Mouse (Mus musculus) embryo, embryonic 11 days (tissue): ENCODE data around the gene Msi2.

ENCODE experiments used
- DNase-seq: peaks from one replicate; pipeline ENCODE4 v3.0.0-alpha.2; 2015

Gene Msi2

DNA sequence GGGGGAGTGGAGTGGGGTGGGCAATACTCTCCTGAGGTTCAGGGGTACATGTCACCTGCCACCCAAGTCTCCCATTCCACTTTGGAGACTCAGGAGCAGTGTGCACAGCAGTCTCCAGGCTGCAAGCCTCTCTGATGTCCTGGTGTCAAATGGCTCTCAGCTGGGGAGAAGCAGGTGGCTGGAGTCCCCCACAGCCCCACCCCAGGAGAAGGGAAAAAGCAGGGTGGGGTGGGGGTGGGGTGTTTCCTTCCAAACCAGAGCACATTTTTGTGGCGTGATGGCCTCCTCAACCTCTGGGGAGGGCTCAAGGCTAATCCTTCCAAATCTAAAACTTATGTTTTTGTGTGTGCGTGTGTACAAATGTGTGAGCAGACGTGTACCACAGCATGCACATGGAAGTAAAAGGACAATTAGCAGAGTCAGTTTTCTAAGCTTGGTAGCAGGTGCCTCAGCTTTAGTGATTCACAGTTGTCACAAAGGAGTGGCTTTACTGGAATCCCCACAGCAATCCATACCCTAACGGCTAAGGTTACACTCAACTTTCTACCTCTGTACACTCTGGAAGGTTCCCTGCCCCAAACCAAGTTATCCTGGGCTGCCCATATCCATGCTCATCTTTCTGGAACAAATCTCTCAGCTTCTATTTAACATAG is 161.1 kb downstream of the Msi2 start:
- no peak for DNase-seq

DNA sequence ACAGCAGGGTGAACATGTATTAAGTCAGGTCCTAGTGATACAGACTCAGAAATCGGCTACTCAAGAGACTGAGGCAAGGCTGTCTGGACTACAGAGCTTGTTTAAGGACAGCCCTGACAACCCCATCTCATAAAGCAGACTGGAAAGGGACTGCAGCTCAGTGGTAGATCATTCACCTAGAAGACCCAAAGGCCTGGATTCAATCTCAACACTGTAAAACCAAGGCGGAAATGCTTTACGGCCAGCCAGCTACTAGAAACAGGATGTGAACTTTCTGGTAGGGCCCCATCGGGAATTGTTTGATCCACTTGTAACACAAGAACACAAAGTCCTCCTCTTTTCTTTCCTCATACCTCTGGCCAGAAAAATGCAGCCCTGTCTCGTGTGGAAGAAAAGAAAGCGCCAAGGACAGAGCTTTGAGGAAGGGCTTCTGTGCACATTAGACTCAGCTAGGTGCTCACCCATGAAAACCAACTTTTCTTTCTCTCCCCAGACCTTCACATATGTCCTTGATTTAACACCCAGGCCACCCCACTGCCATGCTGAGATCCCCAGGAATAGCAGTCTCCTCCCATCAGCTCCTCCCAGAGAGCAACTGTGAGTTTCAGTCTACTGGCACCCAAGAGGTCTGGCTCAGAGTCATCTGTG is 162.3 kb downstream of the Msi2 start:
- DNase-seq, result peak; percentile 78

DNA sequence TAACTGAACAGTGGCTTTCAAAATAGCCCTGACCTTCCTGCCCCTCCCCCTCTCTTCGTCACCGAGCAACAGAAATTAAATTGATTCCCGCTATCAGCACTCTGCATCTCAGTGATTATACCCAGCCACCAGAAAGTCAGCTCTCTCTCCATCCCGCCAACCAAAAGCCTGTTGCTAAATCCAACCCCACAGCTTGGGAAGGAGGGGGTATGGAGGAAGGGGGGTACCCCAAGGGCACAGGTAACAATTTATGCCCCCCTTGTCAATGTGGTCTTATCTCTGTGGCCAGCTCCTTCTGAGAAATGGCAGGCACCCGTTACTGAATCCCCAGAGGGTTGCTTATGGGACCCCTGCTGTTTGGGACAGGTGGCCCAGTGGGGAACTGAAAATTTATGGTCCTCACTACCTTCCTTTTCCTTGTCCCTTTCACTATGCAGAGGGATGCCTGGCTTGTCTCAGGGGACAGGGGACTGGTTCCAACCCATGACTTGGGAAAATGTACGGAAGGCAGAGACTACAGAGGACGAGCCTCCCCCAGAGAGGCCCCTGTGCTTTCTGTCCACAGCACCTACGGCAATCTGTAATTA is 163.0 kb downstream of the Msi2 start:
- no peak for DNase-seq

DNA sequence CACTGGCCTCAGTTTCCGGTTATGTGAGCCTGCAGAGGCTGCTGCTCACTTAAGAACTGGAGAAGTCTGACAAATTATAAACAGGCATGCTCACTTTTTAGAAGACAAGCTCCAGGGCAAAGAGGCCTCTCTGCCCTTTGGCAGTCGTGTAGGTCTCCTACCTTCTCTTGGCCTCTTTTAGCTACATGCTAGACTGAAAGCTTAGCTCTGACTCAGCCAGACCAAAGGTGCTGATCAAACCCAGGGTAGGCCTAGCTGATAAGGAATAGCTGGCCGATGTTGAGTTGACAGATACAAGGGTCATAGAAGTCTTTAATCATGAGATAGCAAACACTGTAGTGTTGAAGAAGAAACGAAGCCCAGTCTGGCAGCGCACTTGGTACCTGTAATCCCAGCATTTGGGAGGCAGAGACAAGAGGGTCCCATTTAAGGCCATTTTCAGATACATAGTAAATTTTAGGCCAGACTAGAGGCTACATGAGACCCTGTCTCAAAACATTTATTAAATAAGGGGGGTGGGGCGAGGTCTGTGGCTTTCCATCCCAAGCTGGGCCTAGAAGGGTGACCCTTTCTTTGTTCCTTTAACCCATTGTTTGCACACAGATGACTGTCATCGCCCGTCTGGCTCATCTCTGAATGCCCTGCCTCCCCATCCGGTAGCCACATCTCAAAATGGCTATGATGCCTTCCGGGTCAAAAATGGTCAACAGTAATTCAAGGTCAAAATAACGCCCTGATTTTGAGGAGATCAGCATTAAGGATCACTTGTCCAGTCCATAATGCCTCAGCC is 164.6 kb downstream of the Msi2 start:
- no peak for DNase-seq

DNA sequence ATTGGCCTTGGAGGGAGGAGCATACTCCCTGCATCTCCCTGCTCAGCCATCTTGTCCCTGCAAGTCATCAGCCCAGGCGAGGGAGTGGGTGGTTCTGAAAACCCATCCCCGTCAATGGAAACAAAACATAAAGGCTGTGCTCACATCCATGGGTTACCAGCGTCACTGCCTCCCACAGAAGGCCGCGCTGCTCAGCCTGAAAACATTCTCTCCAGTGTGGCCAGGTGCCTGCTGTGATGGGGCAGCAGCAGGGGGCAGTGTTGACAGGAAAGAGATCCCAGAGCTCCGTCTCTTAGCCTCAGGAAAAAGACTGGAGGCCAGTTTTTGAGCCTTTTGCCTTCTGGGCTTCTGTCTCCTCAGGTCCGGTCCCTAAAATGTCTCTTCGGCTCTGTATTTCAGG is 165.3 kb downstream of the Msi2 start:
- peak; percentile 77 for DNase-seq

DNA sequence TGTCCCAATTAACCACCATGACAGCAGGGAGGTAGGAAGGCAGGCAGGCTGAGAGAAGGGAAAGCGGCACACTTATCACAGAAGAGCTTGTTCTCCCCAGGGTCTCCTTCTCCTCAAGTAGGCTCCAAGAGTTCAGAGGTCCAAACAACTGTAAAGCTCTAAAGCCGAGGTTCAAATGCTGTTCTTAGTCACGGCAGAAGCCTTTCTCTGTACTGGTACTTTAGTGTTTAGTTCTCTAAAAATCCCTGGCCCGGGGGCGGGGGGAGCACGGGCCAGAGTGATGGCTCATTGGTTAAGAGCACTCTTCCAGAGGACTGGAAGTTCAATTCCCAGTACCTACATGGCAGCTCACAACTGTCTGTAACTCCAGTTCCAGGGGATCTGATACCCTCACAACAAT is 165.9 kb downstream of the Msi2 start:
- no peak for DNase-seq

DNA sequence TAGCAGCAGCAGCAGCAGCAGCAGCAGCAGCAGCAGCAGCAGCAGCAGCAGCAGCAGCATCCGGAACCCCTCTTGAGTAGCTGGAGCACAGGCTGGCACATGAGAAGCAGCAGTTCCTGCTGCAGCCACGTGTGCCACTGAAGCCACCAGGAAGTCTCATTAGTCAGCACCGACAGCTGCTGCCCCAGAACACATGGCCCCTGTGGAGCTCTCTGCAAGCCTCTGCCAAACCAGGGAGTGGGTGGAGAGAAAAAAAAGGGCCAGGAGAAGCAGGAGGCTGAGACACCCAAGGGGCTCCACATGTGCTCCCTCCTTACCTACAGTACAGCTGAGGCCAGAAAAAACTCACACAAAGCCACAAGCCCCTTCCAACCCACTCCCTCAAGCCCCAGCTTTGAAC is 167.3 kb downstream of the Msi2 start:
- peak; percentile 69 for DNase-seq

DNA sequence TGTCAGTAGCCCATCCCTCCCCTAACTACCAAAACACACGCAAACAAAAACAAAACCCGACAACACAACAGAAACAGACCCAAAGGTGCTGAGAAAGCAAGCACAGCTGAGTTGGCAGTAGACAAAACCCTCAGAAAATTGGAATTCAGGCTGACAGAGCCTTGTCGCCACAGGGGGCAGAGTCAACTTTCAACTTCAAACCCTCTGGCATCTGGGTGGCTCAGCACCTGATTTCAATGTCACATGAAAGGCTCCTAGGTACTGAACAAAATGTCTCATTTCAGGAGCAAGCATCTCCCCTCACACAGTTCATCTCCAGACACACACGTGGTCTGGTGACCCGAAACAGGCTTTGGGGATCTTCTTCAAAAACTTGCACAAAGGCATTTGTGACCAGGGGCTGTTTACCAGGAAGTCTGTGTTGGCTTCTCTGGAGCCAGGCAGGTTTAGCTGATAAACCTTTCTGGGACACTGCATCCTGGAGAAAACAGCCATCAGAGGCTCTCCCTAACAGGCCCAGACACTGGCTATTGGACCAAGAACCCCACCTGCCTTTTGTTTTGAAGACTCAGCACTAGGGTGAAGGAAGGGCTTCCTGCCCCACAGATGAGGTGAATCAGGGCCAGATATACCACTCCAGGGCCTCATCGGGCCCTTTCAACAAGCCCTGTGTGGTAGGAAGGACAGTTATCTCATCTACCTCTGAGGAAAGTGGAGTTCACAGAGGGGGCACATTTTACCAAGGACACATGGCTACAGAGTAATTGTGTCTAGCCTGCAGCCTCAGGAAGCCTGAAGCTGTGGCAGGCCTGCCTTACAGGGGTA is 168.0 kb downstream of the Msi2 start:
- no peak for DNase-seq

DNA sequence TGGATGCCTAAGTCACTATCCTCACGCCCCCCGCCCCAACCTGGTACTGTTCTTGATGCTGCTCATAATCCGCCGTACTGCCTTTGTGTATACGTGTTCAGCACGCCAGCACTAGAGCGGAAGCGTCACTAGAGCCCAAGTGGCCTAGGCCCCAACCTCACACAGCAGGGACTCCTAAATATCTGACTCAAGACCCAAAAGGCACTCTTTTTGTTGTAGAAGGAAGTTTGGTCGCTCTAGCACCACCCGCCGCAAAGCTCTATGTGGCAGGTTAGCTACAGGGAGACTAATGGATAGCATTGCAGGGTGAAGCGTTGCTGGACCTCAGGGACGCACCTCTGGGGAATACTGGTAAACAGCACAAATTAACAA is 168.8 kb downstream of the Msi2 start:
- no peak for DNase-seq

DNA sequence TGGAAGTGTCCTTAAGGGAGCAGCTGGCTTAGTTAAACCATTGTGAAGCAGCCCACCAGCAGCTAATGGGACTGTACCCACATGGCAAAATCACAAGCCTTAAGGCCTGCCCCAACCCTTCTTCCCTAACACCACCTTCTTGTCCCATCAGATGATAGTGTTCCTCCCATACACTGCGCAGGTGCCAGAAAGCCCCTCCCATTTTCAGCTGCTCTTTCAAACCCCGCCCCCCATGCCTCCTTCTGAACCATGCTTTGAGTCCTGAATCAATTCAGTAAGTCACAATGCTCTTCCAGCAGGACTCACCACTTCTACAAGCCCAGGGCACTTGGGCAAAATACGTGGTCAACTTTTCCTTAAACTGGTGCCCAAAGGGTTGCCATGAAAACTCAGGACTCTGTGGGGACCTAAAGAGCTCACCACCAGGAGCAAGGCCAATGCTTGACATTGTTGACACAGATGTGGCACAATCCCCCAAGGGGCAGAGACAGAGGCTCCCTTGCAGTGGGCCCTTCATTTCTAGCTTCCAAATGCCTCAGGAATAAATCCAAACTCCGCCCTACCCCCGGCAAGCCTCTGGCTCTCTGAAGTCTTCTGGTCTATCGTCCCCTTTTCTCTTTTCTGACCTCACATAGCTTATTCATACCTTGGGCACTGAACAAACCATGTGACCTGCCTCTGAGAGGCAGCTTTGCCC is 169.3 kb downstream of the Msi2 start:
- no peak for DNase-seq

DNA sequence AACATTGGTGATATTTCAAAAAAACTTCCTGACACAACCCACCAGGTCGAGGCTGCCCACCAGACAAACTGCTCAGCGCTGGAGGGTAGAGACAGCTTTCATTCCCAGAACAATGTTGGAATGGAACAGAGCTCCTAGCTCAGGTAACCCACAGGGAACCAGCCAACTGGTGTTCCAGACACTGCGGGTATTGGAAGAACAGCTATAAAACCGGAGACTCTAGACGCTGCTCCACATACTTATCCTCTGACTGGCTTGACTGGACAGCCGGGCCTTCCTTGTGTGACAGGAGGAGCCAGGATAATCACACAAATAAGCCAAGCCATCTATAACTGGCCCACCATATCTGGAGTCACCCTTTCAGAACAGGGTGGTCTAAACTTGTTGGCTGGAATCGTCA is 169.9 kb downstream of the Msi2 start:
- no peak for DNase-seq

DNA sequence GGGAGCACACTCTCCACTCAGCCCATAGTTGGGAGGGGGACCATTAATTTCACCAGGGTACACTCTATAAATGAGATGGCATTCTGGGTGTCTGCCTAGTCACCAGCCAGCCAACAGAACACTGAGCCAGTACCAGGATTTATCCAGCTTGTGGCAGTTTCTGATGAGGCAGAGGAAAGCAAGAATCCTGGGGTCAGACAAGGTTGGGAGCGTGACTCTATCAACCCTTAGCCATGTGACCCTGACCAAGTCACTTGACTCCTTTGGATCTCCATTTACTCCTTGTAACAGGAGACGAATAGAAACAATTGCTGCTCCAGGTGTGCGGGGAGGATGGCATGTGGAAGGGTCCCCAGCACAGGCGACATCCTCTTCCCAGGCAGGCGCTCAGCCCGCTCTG is 174.5 kb downstream of the Msi2 start:
- no peak for DNase-seq

DNA sequence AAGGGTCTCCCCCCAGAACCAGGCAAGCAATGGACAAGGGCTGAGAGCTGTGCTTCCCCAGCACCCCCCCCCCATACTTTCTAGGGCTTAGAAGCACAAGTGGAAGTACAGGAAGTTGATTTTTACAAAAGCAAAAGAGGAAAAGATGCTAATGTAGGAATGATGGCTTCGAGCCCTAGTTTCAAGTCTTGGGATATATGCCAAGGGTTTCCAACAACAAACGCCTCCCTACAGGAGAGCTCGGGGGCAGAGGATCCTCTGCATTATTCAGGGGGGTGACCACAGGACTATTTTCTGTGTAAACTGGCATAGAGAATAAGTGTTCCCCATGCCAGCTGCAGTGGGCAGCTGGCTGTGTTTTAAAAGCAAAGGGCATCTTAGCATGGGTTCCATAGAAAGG is 175.5 kb downstream of the Msi2 start:
- no peak for DNase-seq

DNA sequence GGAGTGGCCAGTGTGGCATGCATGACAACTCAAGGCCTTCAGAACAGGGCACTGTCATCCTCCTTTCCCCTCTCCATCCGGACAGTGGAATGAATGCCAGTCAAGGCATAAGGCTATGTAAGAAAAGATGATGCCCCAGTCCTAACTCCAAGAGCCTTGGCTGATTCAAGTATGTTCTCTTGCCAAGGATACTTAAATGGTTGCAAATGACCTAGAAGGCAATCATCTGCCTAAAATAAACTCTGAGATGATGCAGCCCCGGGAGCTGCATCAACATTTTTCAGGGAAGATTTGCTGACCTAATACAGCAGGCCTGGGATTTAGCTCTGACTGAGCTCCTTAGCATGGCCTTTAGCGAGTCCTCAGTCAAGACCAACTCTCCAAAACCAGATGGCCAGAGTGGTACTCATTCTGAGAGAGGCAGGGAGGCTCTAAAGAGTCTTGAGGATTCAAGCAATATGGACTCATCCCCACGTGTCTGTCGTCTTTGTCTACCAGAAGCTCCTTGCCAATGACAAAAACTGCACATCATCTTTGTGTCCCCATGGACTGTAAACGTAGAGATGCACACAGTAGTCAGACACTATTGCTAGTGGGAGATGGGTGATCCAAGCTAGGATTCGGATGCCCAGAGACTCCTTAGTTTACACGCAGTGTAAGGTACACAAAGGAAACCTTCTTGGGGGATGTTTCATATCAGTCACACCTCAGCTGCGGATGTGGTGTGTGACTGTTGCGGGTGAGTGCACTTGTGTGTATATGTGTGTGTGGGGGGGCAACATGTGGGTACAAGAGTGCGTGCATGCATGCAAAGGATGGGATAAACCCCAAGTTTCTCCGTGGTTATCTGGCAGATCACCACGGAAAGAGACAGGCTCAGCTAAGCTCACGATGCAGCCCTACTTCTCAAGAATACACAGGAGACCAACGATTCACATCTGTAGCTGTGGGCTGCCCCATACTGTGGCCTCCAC is 176.4 kb downstream of the Msi2 start:
- no peak for DNase-seq

DNA sequence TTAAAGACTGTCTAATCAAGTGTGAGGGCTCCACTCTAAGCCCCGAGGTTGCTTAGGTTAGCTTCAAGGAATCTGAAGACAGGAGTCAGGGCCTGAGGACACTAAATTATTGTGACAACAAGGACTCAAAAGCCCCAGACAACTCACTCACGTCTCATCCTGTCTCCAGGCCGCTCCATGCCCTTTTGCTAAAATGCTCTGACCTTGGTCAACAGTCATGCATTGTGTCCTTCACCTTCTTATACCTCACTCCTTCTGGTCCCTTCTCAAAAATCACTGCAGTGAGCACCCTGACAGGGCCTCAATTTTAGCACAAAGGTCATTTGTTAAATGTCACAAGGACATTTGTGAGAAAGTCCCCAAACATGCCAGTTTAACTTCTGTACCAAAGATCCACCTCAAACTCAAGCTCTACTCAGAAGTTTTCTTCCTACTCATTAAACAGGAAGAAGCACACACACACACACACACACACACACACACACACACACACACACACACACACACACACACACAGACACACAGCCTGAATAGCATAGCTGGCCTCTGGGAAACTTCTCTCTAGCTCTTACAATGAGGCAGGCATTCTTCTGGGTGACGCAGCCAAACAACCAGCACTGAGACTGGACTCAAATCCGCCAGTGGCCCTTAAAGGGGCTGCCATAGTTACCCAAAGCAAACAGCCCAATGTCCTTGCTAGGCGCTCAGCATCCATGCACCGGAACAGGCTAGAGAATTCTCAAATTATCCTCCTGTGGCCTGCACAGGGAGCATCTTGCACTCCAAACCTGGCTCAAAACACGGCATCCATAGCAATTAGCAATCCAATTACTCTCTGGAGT is 178.5 kb downstream of the Msi2 start:
- DNase-seq, result no peak

DNA sequence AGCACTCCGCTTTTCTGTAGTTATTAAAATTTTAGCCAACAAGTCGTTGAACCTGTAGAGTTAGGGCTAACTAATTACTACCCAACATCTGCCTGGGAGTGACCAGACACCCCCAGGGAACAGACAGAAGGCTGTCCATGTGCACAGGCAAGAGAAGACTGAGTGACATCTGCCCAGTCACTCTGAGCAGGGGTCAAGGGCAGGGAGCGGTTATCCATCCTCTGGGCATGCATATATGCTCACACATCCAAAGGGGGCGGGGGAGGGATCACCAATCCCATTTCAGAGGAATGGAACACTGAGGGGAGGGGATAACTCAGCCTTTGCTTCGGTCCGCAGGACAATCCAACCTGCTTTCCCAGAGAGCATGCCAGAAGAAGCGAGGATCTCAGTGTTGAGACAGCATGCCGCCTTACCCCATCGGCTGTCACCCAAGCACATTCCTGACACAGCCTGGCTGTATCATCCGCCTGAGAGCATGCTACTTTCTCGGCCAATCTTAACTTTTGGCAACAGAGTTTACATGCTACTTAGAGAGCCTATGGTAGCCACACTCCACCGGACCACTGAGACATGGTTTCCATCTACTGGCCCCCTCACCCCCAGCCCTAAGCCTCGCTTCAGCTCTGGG is 179.5 kb downstream of the Msi2 start:
- no peak for DNase-seq

DNA sequence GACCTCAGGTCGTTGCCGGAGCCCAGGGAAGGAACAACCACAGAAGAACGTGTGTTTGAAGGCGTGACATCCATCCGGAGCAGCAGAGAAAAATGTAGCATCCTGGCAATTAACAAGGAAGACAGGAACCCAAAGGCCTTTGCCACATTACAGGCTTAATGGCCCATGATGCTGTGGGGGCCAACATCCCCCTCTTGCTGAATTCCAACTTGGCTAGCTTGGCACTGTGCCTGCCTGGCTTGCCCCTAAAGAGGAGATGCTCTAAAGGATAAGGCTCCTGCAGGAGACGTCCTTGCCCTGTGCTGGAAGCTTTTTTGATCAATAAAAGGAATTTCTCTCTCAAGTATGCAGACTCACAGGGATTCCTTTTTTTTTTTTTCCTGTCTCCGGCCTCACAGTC is 181.0 kb downstream of the Msi2 start:
- no peak for DNase-seq

DNA sequence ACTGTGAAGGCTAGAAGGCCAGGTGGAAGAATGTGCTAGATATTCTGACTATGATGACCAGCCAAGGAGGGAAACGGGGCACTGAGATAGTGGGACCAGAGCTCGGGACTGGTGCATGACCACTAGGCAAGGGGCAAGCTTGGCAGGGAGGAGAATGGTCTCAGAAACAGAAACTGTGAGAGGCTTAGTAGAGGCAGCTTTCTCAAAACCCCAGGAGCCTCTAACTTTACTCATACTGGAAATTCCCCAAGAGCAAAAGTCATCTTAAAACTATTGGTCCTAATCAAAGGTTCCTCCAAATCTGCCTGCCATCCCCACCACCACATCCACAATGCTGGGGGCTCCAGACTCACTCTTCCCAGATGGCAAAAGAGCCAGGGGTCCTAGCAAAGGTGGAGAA is 181.5 kb downstream of the Msi2 start:
- DNase-seq, result no peak

DNA sequence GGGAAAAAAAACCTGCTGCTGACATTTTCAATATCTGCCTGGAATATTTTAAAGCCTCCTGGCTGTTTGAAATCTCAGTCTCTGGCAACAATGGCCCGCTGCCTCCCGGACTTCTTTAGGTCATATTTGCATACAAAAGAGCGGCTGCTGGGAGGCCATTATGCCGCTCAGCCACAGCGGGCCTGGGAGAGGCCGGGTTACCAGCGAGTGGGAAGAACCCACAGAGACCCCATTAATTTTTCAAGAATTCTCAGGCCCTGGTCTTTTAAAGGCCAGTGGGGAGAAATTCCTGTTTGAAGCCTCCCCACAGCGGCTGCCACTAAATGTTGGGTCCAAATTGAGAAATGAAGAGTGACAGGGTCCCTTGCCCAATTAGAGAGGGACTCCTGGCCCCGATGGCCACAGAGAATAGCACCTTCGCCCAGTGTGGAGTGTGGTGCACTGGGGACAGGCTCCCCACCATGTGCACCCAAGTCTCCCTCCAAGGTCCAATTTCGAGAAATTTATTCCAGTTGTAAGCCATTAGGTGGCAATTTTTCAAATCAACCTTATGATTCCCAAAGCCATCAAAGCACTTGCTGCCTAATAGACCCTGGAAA is 183.9 kb downstream of the Msi2 start:
- peak; percentile 76 for DNase-seq
